Mouse (Mus musculus): ENCODE results near the gene Catsperg2. TPM values are rescaled to one million over a fixed set of nuclear protein-coding genes. Genes with fewer than 3 reads are reported as not detected.

The Catsperg2 gene
- polyA plus RNA-seq, 1 experiment from 2014 or later = not detected

MicroRNAs within 50 kb of the gene (microRNA counts, 519-probe panel; counts per million panel counts)
- 1,915 counts per million, percentile 19 among the panel's probes with 10 or more counts for microRNA mmu-miR-1964

Small RNA genes lying within 50 kb of the gene (microRNA-seq; reads per million reads assigned to microRNA genes)
- gene Mir1964 = 4.2 reads per million, percentile 10 among the genes with 10 or more reads in this experiment

Other genes starting within 250 kb of the Catsperg2 start
- gene Sipa1l3, start 208.4 kb downstream of the Catsperg2 start, polyA plus RNA-seq (2014; fragmentation: Nextera tagmentation; extraction: Ambion mirVana) = 21.2 and 22.0 TPM in 2 replicates
- gene Zfp84, start 41.5 kb upstream of the Catsperg2 start, polyA plus RNA-seq (2014; fragmentation: Nextera tagmentation; extraction: Ambion mirVana) = 13.9 and 16.3 TPM in 2 replicates
- 8.6 and 10.2 TPM in 2 replicates for gene Zfp30, start 57.0 kb upstream of the Catsperg2 start, polyA plus RNA-seq (2014; fragmentation: Nextera tagmentation; extraction: Ambion mirVana)
- 13.5 and 16.6 TPM in 2 replicates for gene Zfp790, start 89.1 kb upstream of the Catsperg2 start, polyA plus RNA-seq (2014; fragmentation: Nextera tagmentation; extraction: Ambion mirVana)
- 6.3 and 6.5 TPM in 2 replicates for gene Zfp940, start 126.6 kb upstream of the Catsperg2 start, polyA plus RNA-seq (2014; fragmentation: Nextera tagmentation; extraction: Ambion mirVana)
- 8.8 and 12.2 TPM in 2 replicates for gene Zfp420, start 132.9 kb upstream of the Catsperg2 start, polyA plus RNA-seq (2014; fragmentation: Nextera tagmentation; extraction: Ambion mirVana)
- gene Zfp27, start 179.5 kb upstream of the Catsperg2 start, polyA plus RNA-seq (2014; fragmentation: Nextera tagmentation; extraction: Ambion mirVana) = 10.9 and 12.8 TPM in 2 replicates
- 6.7 and 8.0 TPM in 2 replicates for gene Zfp383, start 181.2 kb upstream of the Catsperg2 start, polyA plus RNA-seq (2014; fragmentation: Nextera tagmentation; extraction: Ambion mirVana)
- 12.0 and 13.3 TPM in 2 replicates for gene Zfp74, start 227.1 kb upstream of the Catsperg2 start, polyA plus RNA-seq (2014; fragmentation: Nextera tagmentation; extraction: Ambion mirVana)

Data from stomach, embryonic 14.5 days (tissue).